Mouse (Mus musculus): ENCODE results near the gene Cyp3a13.
"Not testable (repeated sequence)": the region's sequence is repeated elsewhere in the genome, so short reads cannot be mapped to it uniquely, and the experiment has no call there.

Gene Cyp3a13

DNA sequence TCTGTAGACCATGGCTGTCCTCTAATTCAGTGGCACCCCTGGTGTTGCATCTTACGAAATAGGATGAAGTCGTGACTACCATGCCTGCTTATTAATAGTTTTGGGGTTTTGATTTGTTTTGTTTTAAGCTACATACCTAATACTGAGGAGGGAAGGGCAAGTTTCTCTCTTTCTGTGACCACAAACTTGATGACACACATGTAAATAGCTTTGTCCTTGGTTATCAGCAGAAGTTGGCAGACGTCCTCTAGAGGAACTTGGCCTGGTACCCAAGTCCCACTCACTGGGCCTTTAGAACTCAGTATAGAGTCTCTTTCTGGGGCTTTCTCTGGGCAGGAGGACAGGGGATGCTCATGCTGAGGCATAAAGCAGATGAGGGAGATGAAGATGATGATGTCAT, 38.1 kb downstream of the Cyp3a13 start:
- in situ Hi-C loops (cut with MboI; ENCODE audit: low pct_unique_long_range_greater_than_20kb in 1 of 2, low sequenced_read_pairs in 2 of 2, unreplicated experiment in 1 of 2) = no loop called here

GRCm38 (mm10) chr5:137882922-137883321, 38.5 kb downstream of the Cyp3a13 start:
- in situ Hi-C loops (cut with MboI; ENCODE audit: low pct_unique_long_range_greater_than_20kb in 1 of 2, low sequenced_read_pairs in 2 of 2, unreplicated experiment in 1 of 2) = no loop called here

DNA sequence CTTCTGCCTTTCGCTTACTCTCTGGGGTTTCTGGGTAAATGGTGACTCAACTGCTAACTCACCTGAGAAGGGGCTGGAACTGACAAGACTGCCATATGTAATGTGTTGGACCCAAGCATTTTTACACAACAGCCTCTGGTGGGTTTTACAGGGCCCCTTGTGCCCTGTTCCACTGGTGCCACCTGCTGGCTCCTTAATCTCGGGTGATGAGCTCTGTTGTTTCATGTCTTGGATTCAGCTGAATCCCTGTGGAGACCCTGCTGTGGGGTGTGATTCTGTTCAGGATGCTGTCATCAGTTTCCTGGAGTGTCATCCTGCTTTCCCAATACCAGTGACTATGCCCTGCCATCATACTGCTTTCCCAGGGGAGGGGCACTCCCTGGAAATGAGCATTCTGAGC, 43.6 kb downstream of the Cyp3a13 start:
- in situ Hi-C loops (cut with MboI; ENCODE audit: low pct_unique_long_range_greater_than_20kb in 1 of 2, low sequenced_read_pairs in 2 of 2, unreplicated experiment in 1 of 2) = loop anchor here in 1 of 2 experiments (10.0 kb wide), 1 partner anchor 83 kb away; no protein-coding TSS in a partner anchor

DNA sequence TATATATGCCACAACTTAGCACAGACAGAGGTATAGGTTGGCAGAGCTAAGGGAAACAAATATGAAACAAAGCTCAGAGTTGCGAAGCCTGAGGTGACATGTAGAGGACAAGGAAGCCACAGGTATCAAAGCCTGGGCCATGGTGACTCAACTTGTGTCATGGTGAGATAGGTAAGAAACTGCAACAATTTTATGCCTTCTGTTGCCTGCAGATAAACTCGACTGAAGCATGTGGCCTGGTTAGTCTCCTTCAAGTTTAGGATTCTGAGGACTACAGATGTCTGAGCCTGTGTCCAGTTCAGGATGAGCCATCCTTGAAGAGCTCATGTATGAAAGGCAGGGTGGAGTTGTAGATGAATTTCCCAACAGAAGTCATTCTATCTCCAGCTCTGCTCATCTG, 46.4 kb downstream of the Cyp3a13 start:
- in situ Hi-C loops (cut with MboI; ENCODE audit: low pct_unique_long_range_greater_than_20kb in 1 of 2, low sequenced_read_pairs in 2 of 2, unreplicated experiment in 1 of 2) = loop anchor here in 1 of 2 experiments (10.0 kb wide), 1 partner anchor 80 kb away; no protein-coding TSS in a partner anchor

DNA sequence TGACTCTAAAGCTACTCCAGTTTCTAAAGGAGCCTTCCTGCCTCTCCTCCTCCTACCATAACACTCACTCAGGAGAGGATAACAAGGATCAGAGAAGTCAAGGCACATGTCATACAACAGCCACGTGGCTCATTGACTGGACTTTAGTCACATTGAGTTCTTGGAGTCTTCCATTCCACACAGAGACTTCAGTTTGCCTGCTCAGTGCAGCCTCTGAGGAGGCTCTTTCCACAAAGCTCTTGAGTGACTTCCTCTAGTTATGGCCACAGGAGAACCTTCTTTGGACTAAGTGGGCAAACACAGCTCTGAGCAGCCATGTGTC, 49.1 kb downstream of the Cyp3a13 start:
- in situ Hi-C loops (cut with MboI; ENCODE audit: low pct_unique_long_range_greater_than_20kb in 1 of 2, low sequenced_read_pairs in 2 of 2, unreplicated experiment in 1 of 2) = loop anchor here in 1 of 2 experiments (10.0 kb wide), 1 partner anchor 78 kb away; no protein-coding TSS in a partner anchor

GRCm38 (mm10) chr5:137871644-137872380, 49.6 kb downstream of the Cyp3a13 start, which contains the start of gene Pilrb2:
TSS of gene Pilrb2 (minus strand) at chr5:137871815.
- in situ Hi-C loops (cut with MboI; ENCODE audit: low pct_unique_long_range_greater_than_20kb in 1 of 2, low sequenced_read_pairs in 2 of 2, unreplicated experiment in 1 of 2) = loop anchor here in 1 of 2 experiments (10.0 kb wide), 1 partner anchor 77 kb away; no protein-coding TSS in a partner anchor

GRCm38 (mm10) chr5:137868600-137868999, 52.8 kb downstream of the Cyp3a13 start:
- in situ Hi-C loops (cut with MboI; ENCODE audit: low pct_unique_long_range_greater_than_20kb in 1 of 2, low sequenced_read_pairs in 2 of 2, unreplicated experiment in 1 of 2) = not testable (repeated sequence)

- in situ Hi-C loops (cut with MboI; ENCODE audit: low pct_unique_long_range_greater_than_20kb in 1 of 2, low sequenced_read_pairs in 2 of 2, unreplicated experiment in 1 of 2) = not testable (repeated sequence)
Observed at GRCm38 (mm10) chr5:137864008-137864407, 57.4 kb downstream of the Cyp3a13 start.

DNA sequence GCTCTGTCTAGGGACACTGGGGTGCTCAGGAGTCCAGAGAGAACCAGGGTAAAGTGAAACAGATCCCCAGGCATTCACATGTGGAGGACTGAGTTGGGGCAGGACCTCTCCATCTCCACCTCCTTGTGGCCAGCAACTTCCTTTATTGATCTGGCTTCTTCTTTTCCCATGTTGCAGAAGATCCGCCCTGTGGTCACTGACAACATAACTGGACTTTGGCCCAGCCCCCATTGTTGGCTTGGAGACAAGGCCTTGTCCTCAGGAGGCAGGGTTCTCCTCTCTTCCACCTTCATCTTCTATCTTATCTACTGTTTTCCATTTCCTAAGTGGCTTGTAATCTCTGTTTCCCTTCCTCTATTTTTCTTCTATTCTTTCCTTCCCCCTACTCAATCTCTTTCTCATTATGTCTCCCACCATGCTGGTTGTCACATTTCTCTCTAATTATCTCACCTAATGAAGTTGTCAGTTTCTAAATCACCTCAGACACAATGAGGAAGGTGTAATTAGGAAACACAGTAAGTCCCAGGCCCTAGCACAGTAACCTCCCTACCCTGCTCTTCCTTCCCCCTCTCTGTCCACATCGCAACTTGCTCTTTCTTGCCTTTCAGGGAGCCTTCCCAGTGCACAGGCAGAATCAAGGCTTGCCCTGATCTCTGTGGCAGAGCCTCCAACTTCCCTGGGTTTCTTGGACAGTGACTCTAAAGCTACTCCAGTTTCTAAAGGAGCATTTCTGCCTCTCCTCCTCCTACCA, 63.3 kb downstream of the Cyp3a13 start, which contains the start of gene Pilrb1:
Pilrb1 (minus strand) TSS at position 147 of the 751 bp plus-strand sequence.
- in situ Hi-C loops (cut with MboI; ENCODE audit: low pct_unique_long_range_greater_than_20kb in 1 of 2, low sequenced_read_pairs in 2 of 2, unreplicated experiment in 1 of 2) = not testable (repeated sequence)

- in situ Hi-C loops (cut with MboI; ENCODE audit: low pct_unique_long_range_greater_than_20kb in 1 of 2, low sequenced_read_pairs in 2 of 2, unreplicated experiment in 1 of 2) = not testable (repeated sequence)
Observed at GRCm38 (mm10) chr5:137856870-137857269, 64.5 kb downstream of the Cyp3a13 start.

- in situ Hi-C loops (cut with MboI; ENCODE audit: low pct_unique_long_range_greater_than_20kb in 1 of 2, low sequenced_read_pairs in 2 of 2, unreplicated experiment in 1 of 2) = not testable (repeated sequence)
Observed at GRCm38 (mm10) chr5:137854907-137855306, 66.5 kb downstream of the Cyp3a13 start.

DNA sequence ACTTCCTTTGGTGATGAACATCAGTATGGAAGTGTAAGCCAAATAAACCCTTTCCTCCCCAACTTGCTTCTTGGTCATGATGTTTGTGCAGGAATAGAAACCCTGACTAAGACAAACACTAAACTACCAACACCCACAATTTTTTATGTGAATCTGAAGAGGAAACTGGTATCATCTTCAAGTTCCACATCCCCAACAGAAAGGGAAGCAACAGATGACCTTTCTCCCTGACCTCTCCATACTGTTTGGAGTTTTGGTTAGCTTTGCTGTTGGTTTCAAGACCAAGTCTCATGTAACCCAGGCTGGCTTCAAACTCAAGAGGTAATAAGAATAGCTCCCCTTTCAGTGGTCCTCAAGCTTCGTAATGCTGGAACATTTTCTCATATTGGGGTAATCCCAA, 71.1 kb downstream of the Cyp3a13 start:
- in situ Hi-C loops (cut with MboI; ENCODE audit: low pct_unique_long_range_greater_than_20kb in 1 of 2, low sequenced_read_pairs in 2 of 2, unreplicated experiment in 1 of 2) = not testable (repeated sequence)

Measured in mouse embryonic stem cell (cell line).